Mouse (Mus musculus): ENCODE data around the gene Prkn. TPM values are rescaled to one million over a fixed set of nuclear protein-coding genes. Genes with fewer than 3 reads are reported as not detected.

Gene Prkn
- polyA plus RNA-seq, 1 experiment from 2014 or later: 2.8 TPM

DNA sequence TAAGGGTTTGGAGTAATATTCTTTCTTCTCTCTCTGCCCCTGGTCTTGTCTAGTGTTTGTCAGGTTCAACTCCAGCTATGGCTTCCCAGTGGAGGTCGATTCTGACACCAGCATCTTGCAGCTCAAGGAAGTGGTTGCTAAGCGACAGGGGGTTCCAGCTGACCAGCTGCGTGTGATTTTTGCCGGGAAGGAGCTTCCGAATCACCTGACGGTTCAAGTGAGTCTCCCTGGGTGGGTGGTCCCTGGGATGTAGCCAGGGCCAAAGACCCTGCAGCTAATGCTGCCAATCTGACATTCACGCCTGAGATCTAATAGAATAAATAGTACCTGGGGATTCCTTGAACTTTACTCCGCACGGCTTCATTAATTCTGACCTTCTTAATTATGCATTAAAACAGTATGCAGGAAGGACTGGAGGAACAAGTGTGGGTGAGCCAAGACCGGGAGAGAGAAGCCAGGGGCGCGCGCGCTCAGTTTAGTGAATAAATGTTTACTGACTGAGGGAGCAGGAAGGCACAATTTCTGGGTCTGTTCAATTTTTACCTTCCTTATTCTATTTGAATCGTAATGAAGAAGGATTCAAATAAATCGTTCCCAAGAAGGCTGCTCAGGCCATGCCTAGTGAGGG is 227.0 kb downstream of the Prkn start:
- 11% methylated on average over 16 of the region's 16 CpGs for WGBS
- H3K4me2 ChIP-seq (replicated peaks; ENCODE audit: low read depth, low read length): peak overlapping the region; percentile 20
- H3K36me3 ChIP-seq (ENCODE audit: insufficient read depth, low read length): no peaks in the 10 kb centered on the region
- H3K27ac ChIP-seq (ENCODE audit: low read length): no peak overlapping the region
- no peak for DNase-seq (ENCODE audit: low spot score)
- 0 out of 2 replicates have a peak, but pooled peaks have one; percentile 4 for ATAC-seq
- TF ChIP-seq CTCF (IDR thresholded peaks at IDR 0.05) (no peak), EP300 (IDR thresholded peaks at IDR 0.05) (no peak)
- H3K9me3 ChIP-seq (ENCODE audit: low read length): no peaks in the 10 kb centered on the region
- H3K27me3 ChIP-seq (replicated peaks; ENCODE audit: insufficient read depth, low read length): no peaks in the 10 kb centered on the region
- H3K9ac ChIP-seq (replicated peaks; ENCODE audit: low read depth): no peak overlapping the region
- no peak overlapping the region for H3K4me3 ChIP-seq (ENCODE audit: low read depth, low read length)
- no peaks in the 10 kb centered on the region for H3K4me1 ChIP-seq (ENCODE audit: insufficient read depth, low read depth, low read length)

DNA sequence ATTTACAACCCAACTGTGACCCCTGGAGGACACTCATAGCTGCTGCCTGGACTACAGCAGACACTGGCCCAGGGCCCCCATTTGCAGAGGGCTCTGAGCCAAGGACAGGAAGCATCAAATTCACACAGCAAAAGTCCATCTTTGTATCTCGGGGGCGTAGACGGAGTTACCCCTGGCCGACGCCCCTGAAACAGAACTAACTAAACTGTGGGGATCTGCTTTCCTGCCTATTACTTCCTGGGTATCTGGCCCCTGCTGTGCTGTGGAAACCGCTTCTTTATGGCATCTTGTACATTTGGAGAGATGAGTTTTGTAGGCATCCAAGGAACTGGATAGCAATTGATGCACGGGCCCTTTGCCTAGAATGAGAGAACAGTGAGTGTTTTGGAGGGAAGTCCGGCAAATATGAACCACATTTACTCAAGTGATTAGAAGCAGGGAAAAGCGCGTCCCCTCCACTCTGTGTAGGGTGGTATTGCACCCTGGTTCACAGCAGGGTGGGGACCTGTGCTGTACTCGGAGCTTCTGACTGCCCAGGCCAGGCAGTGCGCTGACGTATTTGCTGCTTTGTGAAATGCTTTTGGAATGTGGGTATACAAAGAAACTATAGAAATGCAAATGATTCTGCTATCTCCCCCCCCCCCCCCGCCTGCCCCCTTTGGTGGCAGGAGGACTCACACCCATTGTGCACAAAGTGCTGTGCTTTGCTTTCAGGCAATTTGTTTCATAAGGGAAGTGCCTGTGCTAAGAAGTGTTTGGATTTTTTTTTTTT is 227.7 kb downstream of the Prkn start:
- H3K4me3 ChIP-seq (ENCODE audit: low read depth, low read length): no peak overlapping the region
- H3K4me2 ChIP-seq (replicated peaks; ENCODE audit: low read depth, low read length): peak overlapping the region; percentile 20

DNA sequence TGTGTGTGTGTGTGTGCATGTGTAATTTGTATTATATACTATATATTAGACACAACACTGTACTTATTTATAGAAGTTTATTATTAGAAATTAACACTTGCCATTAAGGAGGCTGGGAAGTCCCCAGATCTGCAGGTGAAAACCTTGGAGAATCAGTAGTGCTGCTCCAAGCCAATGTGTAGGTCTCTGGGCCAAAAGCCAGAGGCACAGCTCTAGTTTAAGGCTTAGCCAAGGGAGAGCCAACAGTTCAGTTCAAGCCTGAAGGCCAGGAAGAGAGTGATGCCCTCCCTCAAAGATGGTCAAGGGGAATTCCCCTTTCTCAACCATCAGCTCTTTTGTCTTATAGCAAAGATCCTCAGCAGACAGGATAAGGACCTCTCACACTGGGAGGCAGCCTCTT is 230.8 kb downstream of the Prkn start:
- Histone ChIP-seq H3K4me2 (replicated peaks; ENCODE audit: low read depth, low read length) (no peak overlapping the region), H3K9me3 (ENCODE audit: low read length) (no peaks in the 10 kb centered on the region), H3K36me3 (ENCODE audit: insufficient read depth, low read length) (no peaks in the 10 kb centered on the region), H3K27ac (ENCODE audit: low read length) (no peak overlapping the region), H3K9ac (replicated peaks; ENCODE audit: low read depth) (no peak overlapping the region), H3K27me3 (replicated peaks; ENCODE audit: insufficient read depth, low read length) (no peaks in the 10 kb centered on the region), H3K4me3 (ENCODE audit: low read depth, low read length) (no peak overlapping the region), H3K4me1 (ENCODE audit: insufficient read depth, low read depth, low read length) (no peaks in the 10 kb centered on the region)
- TF ChIP-seq CTCF (IDR thresholded peaks at IDR 0.05): no peak
- DNase-seq (ENCODE audit: low spot score) (no peak), ATAC-seq (no peak)

More for the DNA sequence above, 227.7 kb downstream of the Prkn start:
- 21% methylated on average over 14 of the region's 14 CpGs for WGBS
- peak; percentile 69 for DNase-seq (ENCODE audit: low spot score)
- no peak overlapping the region for H3K27ac ChIP-seq (ENCODE audit: low read length)
- peak; percentile 85 for ATAC-seq
- TF ChIP-seq CTCF (IDR thresholded peaks at IDR 0.05): peak; percentile 72
- no peak for TF ChIP-seq EP300 (IDR thresholded peaks at IDR 0.05)
- H3K9me3 ChIP-seq (ENCODE audit: low read length): no peaks in the 10 kb centered on the region
- H3K27me3 ChIP-seq (replicated peaks; ENCODE audit: insufficient read depth, low read length): no peaks in the 10 kb centered on the region
- H3K9ac ChIP-seq (replicated peaks; ENCODE audit: low read depth): no peak overlapping the region
- no peaks in the 10 kb centered on the region for H3K4me1 ChIP-seq (ENCODE audit: insufficient read depth, low read depth, low read length)
- no peaks in the 10 kb centered on the region for H3K36me3 ChIP-seq (ENCODE audit: insufficient read depth, low read length)

DNA sequence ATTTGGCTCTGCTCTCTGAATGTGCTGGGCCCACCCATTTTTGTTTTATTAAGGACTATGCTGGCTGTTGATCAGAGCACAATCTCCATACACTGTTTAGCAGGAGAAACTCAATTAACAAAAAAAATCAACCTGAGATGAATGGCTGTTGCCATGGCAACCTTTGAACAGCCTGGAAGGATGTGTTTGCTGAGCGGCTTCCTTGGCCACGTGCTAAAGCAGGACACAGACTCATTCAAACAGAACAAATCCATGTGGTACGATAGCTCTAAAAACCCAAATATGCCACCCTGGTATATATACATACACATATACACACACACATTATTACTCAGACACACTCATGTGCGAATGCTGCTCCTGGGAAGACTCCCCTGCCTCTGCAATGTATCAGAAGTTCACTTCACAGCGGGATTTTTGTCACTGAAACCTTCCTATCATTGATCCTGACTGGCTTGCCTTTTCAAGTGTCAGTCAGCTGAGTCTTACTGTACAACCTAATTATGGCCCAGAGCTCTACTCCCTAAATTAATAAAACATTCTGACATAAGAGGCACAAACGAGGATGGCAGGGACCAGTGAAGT is 236.2 kb downstream of the Prkn start:
- H3K27me3 ChIP-seq (replicated peaks; ENCODE audit: insufficient read depth, low read length): no peaks in the 10 kb centered on the region
- no peaks in the 10 kb centered on the region for H3K4me1 ChIP-seq (ENCODE audit: insufficient read depth, low read depth, low read length)
- H3K4me2 ChIP-seq (replicated peaks; ENCODE audit: low read depth, low read length): no peak overlapping the region
- no peak overlapping the region for H3K4me3 ChIP-seq (ENCODE audit: low read depth, low read length)
- TF ChIP-seq CTCF (IDR thresholded peaks at IDR 0.05) (no peak), EP300 (IDR thresholded peaks at IDR 0.05) (no peak)
- 49% methylated on average over 6 of the region's 6 CpGs for WGBS
- no peak overlapping the region for H3K27ac ChIP-seq (ENCODE audit: low read length)
- H3K9me3 ChIP-seq (ENCODE audit: low read length): no peaks in the 10 kb centered on the region
- H3K36me3 ChIP-seq (ENCODE audit: insufficient read depth, low read length): no peaks in the 10 kb centered on the region
- no peak for ATAC-seq
- H3K9ac ChIP-seq (replicated peaks; ENCODE audit: low read depth): no peak overlapping the region
- DNase-seq (ENCODE audit: low spot score): no peak

DNA sequence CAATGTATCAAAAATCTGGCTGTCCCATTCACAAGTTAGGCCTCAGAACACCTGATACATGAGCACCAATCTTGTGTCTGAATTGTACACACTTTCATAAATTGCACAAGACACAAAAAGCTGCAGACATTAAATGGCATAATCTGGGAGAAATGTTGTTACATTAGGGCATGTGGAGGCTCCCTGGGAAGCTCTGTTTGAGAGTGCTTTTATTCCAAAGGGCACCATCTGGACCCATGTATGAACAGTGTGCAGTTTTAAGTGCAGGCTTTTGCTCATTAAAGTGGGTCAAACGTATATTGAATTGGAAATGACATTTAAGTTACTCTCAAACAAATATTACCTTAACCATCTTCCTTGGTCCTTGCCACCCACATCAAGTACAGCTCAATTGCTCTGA is 246.3 kb downstream of the Prkn start:
- Histone ChIP-seq H3K9me3 (ENCODE audit: low read length) (no peaks in the 10 kb centered on the region), H3K36me3 (ENCODE audit: insufficient read depth, low read length) (no peaks in the 10 kb centered on the region), H3K27ac (ENCODE audit: low read length) (no peak overlapping the region), H3K4me2 (replicated peaks; ENCODE audit: low read depth, low read length) (no peak overlapping the region), H3K4me3 (ENCODE audit: low read depth, low read length) (no peak overlapping the region), H3K9ac (replicated peaks; ENCODE audit: low read depth) (no peak overlapping the region), H3K27me3 (replicated peaks; ENCODE audit: insufficient read depth, low read length) (no peaks in the 10 kb centered on the region), H3K4me1 (ENCODE audit: insufficient read depth, low read depth, low read length) (no peaks in the 10 kb centered on the region)
- ATAC-seq (no peak), DNase-seq (ENCODE audit: low spot score) (no peak)
- TF ChIP-seq EP300 (IDR thresholded peaks at IDR 0.05): no peak
- no peak for TF ChIP-seq CTCF (IDR thresholded peaks at IDR 0.05)
- WGBS: 43% methylated on average over 1 of the region's 1 CpGs

DNA sequence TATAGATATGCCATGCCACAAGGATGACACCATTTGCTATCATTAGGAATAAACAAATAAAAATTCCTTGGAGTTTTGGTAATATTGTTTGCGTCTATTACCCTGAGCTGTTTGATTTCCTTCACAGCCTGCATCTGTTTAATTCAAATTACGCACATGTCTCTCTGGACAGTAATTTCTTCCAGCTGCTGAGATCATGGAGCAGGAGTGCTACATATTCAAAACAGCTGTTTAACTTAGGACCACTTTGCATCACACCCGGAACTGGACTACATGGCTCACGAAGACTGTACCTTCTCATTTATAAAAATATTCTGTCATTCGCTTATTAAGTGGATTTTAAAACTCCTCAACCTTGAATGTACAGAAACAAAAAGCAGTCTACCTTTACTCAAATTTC is 246.9 kb downstream of the Prkn start:
- Histone ChIP-seq H3K4me3 (ENCODE audit: low read depth, low read length) (no peak overlapping the region), H3K27me3 (replicated peaks; ENCODE audit: insufficient read depth, low read length) (no peaks in the 10 kb centered on the region), H3K9ac (replicated peaks; ENCODE audit: low read depth) (no peak overlapping the region), H3K9me3 (ENCODE audit: low read length) (no peaks in the 10 kb centered on the region), H3K36me3 (ENCODE audit: insufficient read depth, low read length) (no peaks in the 10 kb centered on the region), H3K4me1 (ENCODE audit: insufficient read depth, low read depth, low read length) (no peaks in the 10 kb centered on the region), H3K27ac (ENCODE audit: low read length) (no peak overlapping the region), H3K4me2 (replicated peaks; ENCODE audit: low read depth, low read length) (no peak overlapping the region)
- WGBS: 59% methylated on average over 5 of the region's 5 CpGs
- ATAC-seq (peak; percentile 65), DNase-seq (ENCODE audit: low spot score) (peak; percentile 70)
- peak; percentile 38; the same call in 1 of the 2 replicates for TF ChIP-seq EP300 (IDR thresholded peaks at IDR 0.05)
- no peak for TF ChIP-seq CTCF (IDR thresholded peaks at IDR 0.05)

Measured in lung, postnatal 0 days (tissue).